Mouse (Mus musculus): Measurements from ENCODE around the gene Mfsd2a.
A peak's percentile ranks its signal among the peaks of the same experiment; 100 is the strongest.
"Not testable (repeated sequence)": the region's sequence is repeated elsewhere in the genome, so short reads cannot be mapped to it uniquely, and the experiment has no call there.

Gene Mfsd2a

DNA sequence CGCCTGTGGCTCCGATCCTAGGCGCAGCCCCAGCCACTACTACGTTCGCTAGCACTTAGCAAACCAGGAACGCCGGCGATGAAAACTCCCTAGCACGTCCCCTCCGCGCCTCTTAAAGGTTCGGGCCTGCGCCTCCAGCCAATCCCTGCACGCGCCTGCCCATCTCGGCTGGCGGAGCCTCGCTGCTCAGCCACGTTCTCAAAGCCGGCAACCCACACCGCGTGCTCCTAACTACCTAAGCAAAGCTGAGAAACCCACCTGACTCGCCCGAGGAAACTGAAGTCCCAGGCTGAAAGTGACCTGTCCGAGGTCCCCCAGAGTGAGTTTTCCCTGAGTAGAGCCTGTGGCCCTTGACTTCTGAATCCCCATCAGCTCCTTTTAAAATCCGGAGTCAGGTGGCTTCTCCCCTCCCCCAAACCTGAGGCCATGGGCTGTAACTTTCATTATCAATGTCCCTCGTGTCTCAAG is at the start of gene Mfsd2a:
Mfsd2a (minus strand) TSS at position 89 of the 468 bp plus-strand sequence.
- DNase-seq: peak; percentile 59

DNA sequence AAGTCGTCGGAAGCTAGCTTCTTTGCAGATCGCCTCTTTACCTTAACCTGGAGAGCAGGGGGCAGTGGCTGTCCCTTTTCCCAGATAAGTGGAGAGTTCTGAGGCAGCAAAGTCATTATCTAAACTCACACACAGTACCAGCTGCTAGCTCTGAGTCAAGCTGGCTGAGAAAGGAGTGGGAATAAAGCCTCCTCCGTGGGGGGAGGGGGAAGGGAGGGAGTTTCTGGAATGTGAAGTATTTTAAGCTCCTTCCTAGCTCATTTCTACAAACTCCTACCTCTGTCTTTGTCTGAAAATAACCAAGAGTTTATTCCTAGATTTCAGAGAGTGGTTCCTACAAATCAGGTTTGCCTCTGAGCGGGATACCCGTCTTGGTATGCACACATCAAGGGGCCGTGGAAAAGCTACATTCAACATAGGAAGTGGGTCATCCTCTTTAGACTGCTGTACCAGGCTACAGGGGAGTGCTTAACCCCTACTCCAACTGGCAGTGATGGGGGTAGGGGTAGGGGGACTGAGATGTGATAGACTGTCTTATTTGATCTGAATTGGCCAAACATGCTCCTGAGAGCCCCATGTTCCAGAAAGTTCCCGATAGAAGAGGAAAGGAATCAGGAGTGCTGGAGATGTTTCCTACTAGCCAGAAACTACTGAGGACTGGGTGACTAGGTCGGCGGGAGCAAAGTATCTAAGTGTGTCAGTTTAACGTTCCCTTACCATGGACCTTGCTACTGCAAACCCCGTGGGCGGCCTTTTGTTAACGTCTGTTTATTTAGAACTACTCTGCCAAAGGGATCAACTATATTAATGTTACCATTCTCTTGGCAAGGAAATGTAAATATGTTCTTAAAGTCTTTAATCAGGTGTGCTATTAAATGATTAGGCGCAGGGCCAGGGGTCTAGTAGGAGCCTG is 44.3 kb upstream of the Mfsd2a start:
- peak; percentile 38 for DNase-seq

DNA sequence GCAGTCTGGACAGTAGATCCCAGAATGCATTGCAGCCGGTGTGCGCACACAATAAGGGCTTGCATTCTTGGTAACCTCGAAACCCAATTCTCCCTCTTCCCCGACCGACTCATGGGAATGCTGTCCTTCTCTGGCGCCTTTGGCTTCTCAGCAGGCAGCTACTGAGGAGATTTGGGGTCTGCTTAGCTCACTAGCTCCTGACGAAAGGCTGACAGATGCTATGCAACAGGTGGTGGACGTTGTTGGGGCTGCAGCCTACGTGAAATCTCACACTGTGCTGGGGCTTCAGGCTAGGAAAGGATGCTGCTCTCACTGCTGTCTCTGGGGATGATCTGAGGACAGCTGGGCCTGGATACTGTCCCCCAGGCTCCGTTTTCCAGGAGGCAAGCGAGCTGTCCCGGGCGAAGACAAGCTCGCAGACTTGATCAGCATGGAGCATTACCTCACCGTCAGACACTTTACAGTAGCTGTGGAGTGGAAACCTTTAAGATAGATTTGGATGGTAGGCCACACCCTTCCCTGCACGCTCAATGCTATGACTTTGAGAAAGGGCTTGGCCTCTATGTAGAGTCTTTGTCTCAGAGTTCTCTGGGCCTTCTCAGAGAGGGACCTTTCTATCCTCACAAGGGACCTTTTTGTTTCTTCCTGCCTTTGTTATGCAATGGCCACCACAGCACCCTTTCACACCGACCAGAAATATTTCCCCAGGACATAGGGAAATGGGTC is 39.8 kb upstream of the Mfsd2a start:
- DNase-seq: no peak

DNA sequence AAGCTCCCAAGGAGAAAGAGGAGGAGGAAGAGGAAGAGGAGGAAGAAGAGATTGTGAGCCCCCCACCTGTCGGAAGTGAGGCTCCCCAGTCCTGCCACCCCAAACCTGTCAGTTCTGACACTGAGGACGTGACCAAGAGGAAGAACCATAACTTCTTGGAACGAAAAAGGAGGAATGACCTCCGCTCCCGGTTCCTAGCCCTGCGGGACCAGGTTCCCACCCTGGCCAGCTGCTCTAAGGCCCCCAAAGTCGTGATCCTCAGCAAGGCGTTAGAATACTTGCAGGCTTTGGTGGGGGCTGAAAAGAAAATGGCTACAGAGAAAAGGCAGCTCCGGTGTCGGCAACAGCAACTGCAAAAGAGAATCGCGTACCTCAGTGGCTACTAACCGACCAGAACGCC is 39.1 kb upstream of the Mfsd2a start:
- DNase-seq: no peak

DNA sequence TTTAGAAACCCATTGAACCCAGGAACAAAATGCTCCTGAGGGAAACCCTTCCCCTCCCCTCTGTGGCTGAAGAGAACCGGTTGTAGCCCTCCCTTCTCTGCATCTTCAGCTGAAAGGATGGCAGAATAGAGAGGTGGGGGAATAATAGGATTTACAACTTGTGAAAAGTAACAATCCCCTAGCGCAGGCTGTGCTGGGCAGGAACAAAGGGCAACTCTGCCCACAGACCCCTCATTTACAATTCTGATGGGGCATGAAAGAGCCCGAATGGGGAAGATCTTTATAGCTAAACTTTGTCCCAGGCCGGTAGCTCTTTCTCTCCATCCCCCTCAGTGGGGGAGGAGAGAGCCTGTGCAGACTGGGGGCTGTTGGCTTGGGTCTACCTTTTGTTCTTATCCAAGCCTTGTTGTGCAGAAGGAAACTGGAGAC is 38.3 kb upstream of the Mfsd2a start:
- no peak for DNase-seq

DNA sequence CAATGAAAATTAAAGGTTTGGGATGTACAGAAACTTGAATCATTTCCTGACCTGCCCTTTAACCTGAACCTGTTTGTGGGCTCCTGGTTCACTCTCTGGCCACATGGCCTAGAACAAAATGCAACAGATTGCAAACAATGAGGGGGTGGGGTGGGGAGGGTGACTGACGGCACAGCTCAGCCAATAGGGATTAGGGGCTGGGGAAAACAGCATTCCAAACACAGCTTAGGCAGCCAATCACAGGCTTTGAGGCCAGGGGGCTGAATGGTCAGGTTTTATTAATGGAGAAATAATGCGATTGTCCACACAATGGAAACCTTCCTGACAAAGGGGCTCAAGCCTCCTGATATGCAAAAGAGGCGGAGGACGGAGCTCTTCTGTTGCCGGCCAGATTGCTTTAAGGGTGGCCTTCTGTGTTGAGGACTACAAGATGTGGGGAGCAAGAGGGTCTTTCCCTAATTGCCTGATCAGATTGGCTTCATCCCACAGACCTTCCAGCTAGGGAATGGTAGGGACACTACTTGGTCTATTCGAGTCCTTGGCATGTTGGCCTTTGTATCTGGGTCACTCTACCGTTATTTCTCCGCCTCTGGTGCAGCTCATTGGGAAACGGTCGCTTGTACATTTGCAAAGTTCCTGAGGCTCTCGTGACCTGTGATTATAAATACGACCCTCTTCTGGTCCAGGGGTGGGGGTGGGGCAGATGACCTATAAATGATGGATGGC is 37.7 kb upstream of the Mfsd2a start:
- DNase-seq: no peak

DNA sequence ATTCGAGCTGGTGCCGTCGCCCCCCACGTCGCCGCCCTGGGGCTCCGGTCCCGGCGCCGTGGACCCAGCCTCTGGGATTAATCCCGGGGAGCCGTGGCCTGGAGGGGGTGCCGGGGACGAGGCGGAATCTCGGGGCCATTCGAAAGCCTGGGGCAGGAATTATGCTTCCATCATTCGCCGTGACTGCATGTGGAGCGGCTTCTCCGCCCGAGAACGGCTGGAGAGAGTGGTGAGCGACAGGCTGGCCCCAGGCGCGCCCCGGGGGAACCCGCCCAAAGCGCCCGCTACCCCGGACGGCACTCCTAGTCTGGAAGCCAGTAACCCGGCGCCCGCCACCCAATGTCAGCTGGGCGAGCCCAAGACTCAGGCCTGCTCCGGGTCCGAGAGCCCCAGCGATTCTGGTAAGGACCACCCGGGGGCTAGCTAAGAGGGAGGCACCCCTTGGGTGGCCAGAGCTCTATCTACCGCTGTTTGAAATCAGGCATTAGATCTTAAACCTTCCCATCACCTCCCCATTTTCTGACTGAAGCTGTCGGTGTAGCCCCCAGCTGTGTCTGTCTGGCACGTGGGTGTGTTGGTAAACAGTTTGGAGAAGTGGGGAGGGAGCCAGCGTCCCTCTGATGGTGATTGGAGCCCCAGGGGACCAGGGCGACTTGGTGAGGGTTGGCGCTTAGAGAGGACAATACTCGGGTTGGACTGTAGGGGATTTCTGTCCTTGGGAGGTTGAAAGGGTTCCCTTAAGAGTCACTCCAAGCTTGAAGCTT is 35.8 kb upstream of the Mfsd2a start:
- peak; percentile 29 for DNase-seq

DNA sequence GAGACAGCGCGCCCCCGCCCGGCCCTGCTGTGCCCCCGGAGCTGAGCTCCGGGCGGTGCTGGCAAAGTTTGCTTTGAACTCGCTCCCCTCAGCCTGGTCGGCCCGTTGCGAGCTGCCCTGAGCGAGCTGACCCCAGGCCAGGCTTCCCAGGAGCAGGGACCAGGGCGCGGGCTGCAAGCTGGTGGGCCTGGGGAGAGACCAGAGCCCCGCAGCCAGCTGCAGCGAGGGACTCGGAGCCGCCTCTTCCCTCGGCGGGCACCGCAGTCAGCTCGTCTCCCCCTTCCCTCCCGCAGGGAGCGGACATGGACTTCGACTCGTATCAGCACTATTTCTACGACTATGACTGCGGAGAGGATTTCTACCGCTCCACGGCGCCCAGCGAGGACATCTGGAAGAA is 35.2 kb upstream of the Mfsd2a start:
- peak; percentile 45 for DNase-seq

DNA sequence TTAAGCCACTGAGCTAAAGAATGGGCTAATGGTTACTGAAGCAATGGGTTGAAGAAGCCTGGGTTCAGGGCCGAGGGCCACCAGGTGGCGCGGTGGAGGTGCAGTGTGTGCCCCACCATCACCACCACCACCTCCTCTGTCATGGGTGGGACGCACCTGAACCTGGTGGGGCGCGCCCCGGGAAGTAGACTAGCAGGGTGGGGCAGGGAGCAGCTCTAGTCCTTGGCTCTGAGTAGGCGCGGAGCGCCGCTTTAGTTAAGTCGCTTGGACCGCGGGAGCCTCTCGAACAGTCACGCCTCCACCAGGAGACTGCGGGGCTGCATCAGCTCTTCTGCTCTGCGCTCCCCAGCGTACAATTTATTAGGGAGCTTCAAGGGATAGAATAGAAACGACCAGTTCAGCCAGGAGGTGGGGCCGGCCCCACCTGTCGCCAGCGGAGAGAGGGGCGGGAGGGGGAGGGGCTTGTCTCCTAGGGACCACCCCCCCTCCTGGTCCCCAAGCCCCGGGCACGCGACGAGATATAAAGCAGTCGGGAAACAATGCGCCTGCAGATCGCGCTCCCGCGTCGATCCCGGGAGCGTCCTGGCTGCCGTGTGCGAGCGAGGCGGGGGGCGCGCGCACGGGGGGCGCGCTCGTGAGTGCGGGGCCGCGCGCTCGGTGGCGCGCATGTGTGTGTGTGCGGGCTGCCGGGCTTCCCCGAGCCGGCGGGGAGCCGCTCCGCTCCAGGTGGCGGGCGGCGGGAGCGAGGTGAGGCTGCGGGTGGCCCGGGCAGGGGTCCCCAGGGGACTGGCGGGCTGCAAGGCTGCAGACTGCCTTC is 34.6 kb upstream of the Mfsd2a start, which contains the start of gene Mycl:
Mycl (plus strand) TSS at position 249 of the 817 bp plus-strand sequence.
- DNase-seq: peak; percentile 87

DNA sequence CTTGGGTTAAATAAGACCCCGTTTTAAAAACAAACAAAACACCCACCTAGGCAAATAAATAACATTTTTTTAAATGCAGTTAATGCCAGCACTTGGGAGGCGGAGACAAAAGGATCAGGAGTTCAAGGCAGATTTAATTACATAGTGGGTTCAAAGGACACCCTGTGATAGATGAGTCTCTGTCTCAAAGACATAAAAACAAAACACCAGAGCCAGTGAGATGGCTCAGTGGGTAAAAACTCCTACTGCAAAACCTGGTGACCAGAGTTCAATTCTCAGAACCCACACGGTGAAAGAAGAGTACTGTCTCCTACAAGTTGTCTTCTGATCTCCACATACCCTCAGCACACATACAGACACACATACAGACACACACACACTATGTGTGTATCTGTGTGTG is 31.3 kb upstream of the Mfsd2a start:
- no peak for DNase-seq

DNA sequence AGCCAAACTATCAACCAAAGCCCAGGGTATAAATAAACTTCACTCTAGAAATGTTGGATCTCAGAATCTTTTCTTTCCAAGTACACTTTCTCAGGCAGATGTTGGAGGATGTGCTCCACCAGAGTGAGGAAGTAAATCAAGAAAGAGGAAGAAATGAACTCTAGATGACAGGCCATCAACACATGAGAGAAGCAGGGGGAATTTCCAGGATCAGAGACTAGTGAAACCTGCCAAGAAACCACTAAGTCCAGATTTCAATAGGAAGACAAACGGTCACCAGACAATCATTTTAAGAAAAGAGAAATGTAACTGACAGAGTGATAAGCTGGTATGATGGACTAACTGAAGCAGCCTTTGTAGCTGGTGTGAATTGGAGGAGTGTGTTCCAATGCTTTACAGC is 30.2 kb upstream of the Mfsd2a start:
- DNase-seq: no peak

DNA sequence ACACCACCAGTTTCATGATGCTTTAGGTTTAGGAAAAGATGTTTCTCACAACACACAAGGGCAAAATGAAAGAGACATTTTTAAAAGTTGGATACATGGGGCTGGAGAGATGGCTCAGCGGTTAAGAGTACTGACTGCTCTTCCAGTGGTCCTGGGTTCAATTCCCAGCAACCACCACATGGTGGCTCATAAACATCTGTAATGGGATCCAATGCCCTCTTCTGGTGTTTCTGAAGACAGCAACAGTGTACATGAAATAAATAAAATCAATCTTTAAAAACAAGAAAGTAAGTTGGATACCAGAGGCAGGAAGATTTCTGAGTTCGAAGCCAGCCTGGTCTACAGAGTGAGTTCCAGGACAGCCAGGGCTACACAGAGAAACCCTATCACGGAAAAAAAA is 27.0 kb upstream of the Mfsd2a start:
- DNase-seq: not testable (repeated sequence)

DNA sequence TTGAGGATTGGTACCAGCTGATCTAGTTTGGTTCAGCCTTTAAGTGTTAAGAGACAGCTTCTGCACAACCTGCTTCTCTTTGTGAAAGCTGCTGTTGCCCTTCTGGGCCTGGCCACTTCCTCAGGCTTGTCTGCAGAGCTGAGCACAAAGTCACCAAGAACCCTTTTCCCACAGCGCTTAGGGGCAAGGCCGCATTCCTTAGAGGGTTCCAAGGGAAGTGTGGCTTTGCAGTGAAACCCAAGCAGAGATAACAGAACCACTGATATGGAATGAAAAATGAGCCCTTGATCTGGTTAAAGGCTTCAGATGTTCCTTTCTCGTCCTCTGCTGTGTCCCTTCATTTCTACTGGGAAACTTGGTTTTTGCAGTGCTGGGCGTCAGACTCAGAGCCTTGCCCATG is 26.4 kb upstream of the Mfsd2a start:
- no peak for DNase-seq

DNA sequence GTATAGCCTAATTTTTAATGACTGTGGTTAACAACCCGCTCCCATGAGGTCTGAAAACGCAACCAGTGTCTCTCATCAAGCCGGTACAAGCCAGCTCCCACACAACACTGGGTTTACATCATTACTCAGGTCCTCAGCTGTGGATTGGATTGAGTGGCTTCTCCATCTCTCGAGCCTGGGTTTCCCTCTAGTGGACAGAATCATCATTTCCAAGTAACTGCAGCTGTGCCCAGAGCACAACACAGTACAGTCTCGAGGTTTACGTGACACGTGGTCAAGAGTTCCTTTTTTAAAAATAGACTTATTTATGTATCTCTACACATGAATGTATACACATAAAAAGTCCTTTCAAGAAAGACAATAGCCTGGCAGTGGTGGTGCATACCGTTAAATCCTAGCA is 24.1 kb upstream of the Mfsd2a start:
- DNase-seq: peak; percentile 74

DNA sequence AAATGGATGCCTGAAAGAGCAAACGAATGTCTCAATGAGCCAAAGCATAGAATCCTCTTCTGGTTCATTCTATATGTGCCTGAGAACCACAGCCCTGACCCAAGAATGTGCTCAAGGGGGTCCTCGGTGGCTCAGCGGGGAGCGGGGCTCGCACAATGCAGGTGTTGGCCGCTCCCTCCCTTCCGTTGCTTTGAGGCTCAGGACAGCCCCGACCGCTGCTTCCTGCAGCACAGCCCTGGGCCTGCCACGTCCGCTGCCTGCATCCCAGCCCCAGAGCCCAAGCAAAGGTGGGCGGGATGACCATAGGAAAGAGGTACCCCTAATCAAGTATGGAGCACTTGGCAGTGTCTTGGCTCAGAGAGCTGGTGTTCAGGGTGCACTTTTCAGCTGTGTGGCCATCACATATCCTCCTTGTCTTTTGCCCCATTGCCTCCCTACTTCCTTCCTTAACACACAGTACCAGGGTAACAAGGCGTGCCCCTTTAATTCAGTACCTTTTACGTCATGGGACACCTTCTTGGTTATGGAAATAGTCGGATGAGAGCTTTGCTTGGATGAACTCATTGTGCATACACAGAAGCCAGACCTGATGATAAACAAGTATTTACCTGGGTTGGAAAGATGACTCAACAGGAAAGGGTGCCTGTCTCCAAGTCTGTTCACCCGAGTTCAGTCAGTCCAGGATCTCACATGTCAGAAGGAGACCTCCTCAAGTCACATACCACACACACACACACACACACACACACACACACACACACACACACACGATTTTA is 22.7 kb upstream of the Mfsd2a start:
- DNase-seq: no peak

DNA sequence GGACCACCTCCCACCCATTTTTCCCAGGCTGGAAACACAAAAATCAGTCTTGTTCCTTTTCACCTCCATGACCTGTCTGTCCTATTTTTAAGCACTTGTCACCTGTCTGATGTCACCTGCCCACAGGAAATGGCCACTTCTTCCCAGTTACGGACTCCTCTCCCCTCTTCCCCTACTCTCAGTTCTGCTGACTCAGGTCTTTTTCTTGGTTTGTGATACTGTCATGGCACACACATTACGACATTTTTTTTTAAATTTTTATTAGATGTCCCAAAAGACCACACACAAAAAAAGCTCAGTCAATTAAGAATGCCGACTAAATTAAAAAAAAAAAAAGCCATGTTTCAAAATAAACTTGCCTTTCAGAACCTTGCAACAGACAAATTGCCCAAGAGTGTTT is 21.5 kb upstream of the Mfsd2a start:
- DNase-seq: no peak

DNA sequence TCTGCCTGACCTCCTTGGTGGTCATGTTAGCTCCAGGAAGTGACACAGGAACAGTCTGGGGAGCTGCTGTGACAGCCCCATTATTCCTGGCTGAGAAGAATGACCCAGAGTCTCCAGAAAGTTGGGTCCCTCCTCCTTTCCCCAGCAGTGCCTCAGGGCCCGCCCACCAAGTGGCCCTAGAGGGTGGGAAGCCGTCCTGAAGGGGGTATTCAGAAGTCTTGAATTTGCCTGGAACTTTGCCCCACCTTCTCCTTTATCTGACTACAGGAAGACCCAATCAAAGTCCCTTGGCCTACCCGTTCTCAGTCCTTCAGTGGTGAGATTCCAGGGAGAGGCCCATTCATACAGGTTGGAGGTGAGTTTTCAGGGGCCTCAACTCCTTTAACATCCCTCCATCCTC is 20.9 kb upstream of the Mfsd2a start:
- DNase-seq: no peak

DNA sequence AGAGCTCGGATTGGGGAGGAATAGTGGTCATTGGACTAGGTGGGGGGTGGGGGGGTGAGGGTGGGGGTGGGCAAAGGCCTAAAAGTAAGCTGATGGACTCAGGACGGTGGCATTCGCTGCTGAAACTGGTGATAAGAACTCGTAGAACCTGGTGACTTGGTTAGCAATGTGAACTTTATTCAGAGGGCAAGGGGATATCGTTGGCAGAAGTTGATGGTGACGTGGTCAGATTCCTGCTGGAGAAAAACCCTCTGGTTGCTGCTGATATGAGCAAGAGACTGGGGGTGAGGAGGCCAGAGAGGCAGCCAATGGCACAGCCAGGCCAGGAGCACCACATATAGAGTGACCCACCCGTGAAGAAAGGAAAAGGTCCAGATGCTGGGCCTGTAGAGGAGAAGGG is 20.2 kb upstream of the Mfsd2a start:
- no peak for DNase-seq

DNA sequence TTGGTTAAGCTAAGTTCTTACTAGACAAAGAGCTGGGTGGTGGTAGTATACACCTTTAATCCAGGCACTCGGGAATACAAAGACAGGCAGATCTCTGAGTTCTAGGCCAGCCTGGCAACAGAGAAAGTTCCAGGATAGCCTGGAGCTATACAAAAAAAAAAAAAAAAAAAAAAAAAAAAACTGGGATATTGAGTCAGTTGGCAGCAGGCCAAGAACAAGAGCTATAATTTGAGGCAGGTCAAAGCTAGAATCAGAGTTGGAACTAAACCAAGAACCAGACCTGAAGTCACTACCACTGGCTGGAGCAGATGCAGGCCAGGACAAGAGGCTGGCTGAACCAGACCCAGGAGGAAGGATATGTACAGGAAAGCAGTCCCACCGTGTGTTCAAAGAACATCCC is 19.7 kb upstream of the Mfsd2a start:
- DNase-seq: no peak

DNA sequence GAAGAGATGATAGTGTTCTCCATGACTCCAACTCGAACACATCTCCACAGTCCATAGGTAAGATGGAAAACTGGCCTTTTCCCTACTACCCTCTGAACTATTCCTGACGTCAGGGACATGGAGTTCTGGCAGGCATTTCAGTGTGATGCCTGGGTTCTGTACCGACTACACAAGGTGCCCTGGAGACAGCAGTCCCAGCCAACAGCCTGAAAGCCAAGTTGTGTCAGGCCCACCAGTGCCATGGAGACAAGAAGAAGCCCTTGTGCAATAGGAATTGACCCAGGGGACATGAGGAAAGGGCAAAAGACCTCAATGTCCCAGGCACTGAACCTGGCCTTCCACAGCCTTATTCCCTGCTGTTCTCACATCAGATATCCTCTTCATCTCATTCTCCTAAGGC is 18.8 kb upstream of the Mfsd2a start:
- DNase-seq: no peak

DNA sequence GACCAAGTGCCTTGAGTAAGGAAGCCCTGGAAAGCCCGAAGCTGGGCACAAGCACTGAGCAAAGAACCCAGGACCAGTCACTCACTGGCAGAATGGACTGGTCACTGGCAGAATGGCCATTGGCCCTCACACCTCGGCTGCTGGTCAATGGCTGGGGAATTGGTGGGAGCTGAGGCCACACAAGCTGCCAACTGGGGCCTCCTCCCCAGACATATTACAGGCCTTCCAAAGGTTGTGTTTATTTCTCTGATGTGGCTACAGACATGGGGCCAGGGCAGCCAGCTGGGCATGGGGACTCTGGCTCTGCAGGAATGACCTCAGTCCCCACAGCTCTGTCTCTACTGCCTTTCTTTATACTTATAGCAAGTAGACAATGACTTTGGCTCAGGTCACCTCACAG is 17.9 kb upstream of the Mfsd2a start:
- DNase-seq: no peak

Data from kidney, postnatal 14 days (tissue).